ENCODE assay signal across 8 mouse cellular contexts in genomic region chr16:94497911-94498310, GRCm38 (mm10). TPM values are rescaled to one million over a fixed set of nuclear protein-coding genes. Genes with fewer than 3 reads are reported as not detected.
A peak's percentile ranks its signal among the peaks of the same experiment; 100 is the strongest.
DNase-seq lines count a peak whose midpoint lies in the region; ATAC-seq lines count a peak whose summit lies in the region.

No protein-coding gene starts in this region.

- H3K36me3 ChIP-seq in forebrain, embryonic 15.5 days: peaks cover 59% of the 10 kb centered on the region
- peaks cover 75% of the 10 kb centered on the region for H3K36me3 ChIP-seq in forebrain, embryonic 10.5 days (replicated peaks)
- H3K36me3 ChIP-seq in intestine, embryonic 16.5 days (ENCODE audit: control insufficient read depth, insufficient read depth, low read length): peaks cover 18% of the 10 kb centered on the region
- peaks cover 67% of the 10 kb centered on the region for H3K36me3 ChIP-seq in liver, embryonic 12.5 days
- H3K36me3 ChIP-seq in midbrain, embryonic 13.5 days: peaks cover 71% of the 10 kb centered on the region

- 0 out of 2 replicates have a peak, but pooled peaks have one; percentile 23 for ATAC-seq in forebrain, embryonic 15.5 days (replicated peaks)
- ATAC-seq in frontal cortex, adult (ENCODE audit: low TSS enrichment): peak; percentile 88
- ATAC-seq in intestine, embryonic 16.5 days: peak; percentile 78
- peak; percentile 86 for ATAC-seq in liver, embryonic 12.5 days
- ATAC-seq in midbrain, embryonic 13.5 days: no peak

- no peak for DNase-seq in forebrain, embryonic 10.5 days (ENCODE audit: extremely low spot score, low spot score)
- DNase-seq in R1 (ENCODE audit: low read depth, low spot score): peak; percentile 23
- peak; percentile 45 for DNase-seq in right cerebral cortex, postnatal 4 days

- H3K9me3 ChIP-seq in forebrain, embryonic 15.5 days: no peaks in the 10 kb centered on the region
- no peaks in the 10 kb centered on the region for H3K9me3 ChIP-seq in forebrain, embryonic 10.5 days
- H3K9me3 ChIP-seq in intestine, embryonic 16.5 days (ENCODE audit: control insufficient read depth, low read length): no peaks in the 10 kb centered on the region
- H3K9me3 ChIP-seq in liver, embryonic 12.5 days (replicated peaks): no peaks in the 10 kb centered on the region
- H3K9me3 ChIP-seq in midbrain, embryonic 13.5 days: no peaks in the 10 kb centered on the region

- H3K4me1 ChIP-seq in forebrain, embryonic 15.5 days: no peaks in the 10 kb centered on the region
- no peaks in the 10 kb centered on the region for H3K4me1 ChIP-seq in forebrain, embryonic 10.5 days
- H3K4me1 ChIP-seq in intestine, embryonic 16.5 days (ENCODE audit: control insufficient read depth, insufficient read depth, low read length): no peaks in the 10 kb centered on the region
- peaks cover 12% of the 10 kb centered on the region for H3K4me1 ChIP-seq in liver, embryonic 12.5 days
- H3K4me1 ChIP-seq in midbrain, embryonic 13.5 days (replicated peaks): no peaks in the 10 kb centered on the region

- H3K4me2 ChIP-seq in forebrain, embryonic 15.5 days (replicated peaks): no peak overlapping the region
- no peak overlapping the region for H3K4me2 ChIP-seq in intestine, embryonic 16.5 days (ENCODE audit: low read depth, low read length)
- H3K4me2 ChIP-seq in liver, embryonic 12.5 days: no peak overlapping the region
- H3K4me2 ChIP-seq in midbrain, embryonic 13.5 days (replicated peaks): no peak overlapping the region

- H3K4me3 ChIP-seq in forebrain, embryonic 15.5 days: no peak overlapping the region
- no peak overlapping the region for H3K4me3 ChIP-seq in forebrain, embryonic 10.5 days
- no peak overlapping the region for H3K4me3 ChIP-seq in intestine, embryonic 16.5 days (ENCODE audit: low read length)
- no peak overlapping the region for H3K4me3 ChIP-seq in liver, embryonic 12.5 days
- H3K4me3 ChIP-seq in midbrain, embryonic 13.5 days (replicated peaks): no peak overlapping the region

- H3K27ac ChIP-seq in forebrain, embryonic 15.5 days (replicated peaks): no peak overlapping the region
- no peak overlapping the region for H3K27ac ChIP-seq in forebrain, embryonic 10.5 days
- H3K27ac ChIP-seq in intestine, embryonic 16.5 days (ENCODE audit: low read length): no peak overlapping the region
- H3K27ac ChIP-seq in liver, embryonic 12.5 days: peak overlapping the region; percentile 43; the same call in 1 of the 2 replicates
- H3K27ac ChIP-seq in midbrain, embryonic 13.5 days: no peak overlapping the region

- no peaks in the 10 kb centered on the region for H3K27me3 ChIP-seq in forebrain, embryonic 15.5 days
- H3K27me3 ChIP-seq in forebrain, embryonic 10.5 days (ENCODE audit: poor library complexity, severe bottlenecking): no peaks in the 10 kb centered on the region
- H3K27me3 ChIP-seq in intestine, embryonic 16.5 days (replicated peaks; ENCODE audit: control insufficient read depth, insufficient read depth, low read length): no peaks in the 10 kb centered on the region
- H3K27me3 ChIP-seq in liver, embryonic 12.5 days (replicated peaks): no peaks in the 10 kb centered on the region
- H3K27me3 ChIP-seq in midbrain, embryonic 13.5 days: no peaks in the 10 kb centered on the region

- 72% methylated on average over 5 of the region's 5 CpGs for WGBS in forebrain, embryonic 15.5 days
- WGBS in forebrain, embryonic 10.5 days: 92% methylated on average over 5 of the region's 5 CpGs
- WGBS in intestine, embryonic 16.5 days: 68% methylated on average over 5 of the region's 5 CpGs
- WGBS in liver, embryonic 12.5 days (ENCODE audit: insufficient replicate concordance): 48% methylated on average over 5 of the region's 5 CpGs
- 86% methylated on average over 5 of the region's 5 CpGs for WGBS in midbrain, embryonic 13.5 days

- no peak overlapping the region for H3K9ac ChIP-seq in forebrain, embryonic 15.5 days (replicated peaks)
- no peak overlapping the region for H3K9ac ChIP-seq in intestine, embryonic 16.5 days (ENCODE audit: low read depth, low read length)
- no peak overlapping the region for H3K9ac ChIP-seq in liver, embryonic 12.5 days
- H3K9ac ChIP-seq in midbrain, embryonic 13.5 days (replicated peaks): no peak overlapping the region

RNA-seq across cellular contexts. Expression of gene Vps26c, which starts 28.7 kb away (rescaled TPM):
- polyA plus RNA-seq in forebrain, embryonic 15.5 days (2015; fragmentation: Nextera tagmentation; extraction: Ambion mirVana): 76.1 and 78.8 TPM in 2 replicates
- polyA plus RNA-seq in forebrain, embryonic 10.5 days (2016; fragmentation: Nextera tagmentation; extraction: Ambion mirVana): 55.8 and 56.1 TPM in 2 replicates
- polyA plus RNA-seq in intestine, embryonic 16.5 days (2015; fragmentation: Nextera tagmentation; extraction: Ambion mirVana): 67.7 and 71.8 TPM in 2 replicates
- 25.8 and 27.7 TPM in 2 replicates for polyA plus RNA-seq in liver, embryonic 12.5 days (2016; fragmentation: Nextera tagmentation; extraction: Ambion mirVana)
- 72.4 and 80.7 TPM in 2 replicates for polyA plus RNA-seq in midbrain, embryonic 13.5 days (2015; fragmentation: Nextera tagmentation; extraction: Ambion mirVana)
